Mouse (Mus musculus): ENCODE data around the gene Rarres2. TPM values are rescaled to one million over a fixed set of nuclear protein-coding genes. Genes with fewer than 3 reads are reported as not detected.

Rarres2 gene
- polyA plus RNA-seq, 1 experiment from 2014 or later = 45.3 TPM

GRCm38 (mm10) chr6:48538841-48539737, 33.5 kb downstream of the Rarres2 start:
- no peak for ATAC-seq (ENCODE audit: insufficient number of reproducible peaks, insufficient read depth, low FRiP score, low read depth)
- H3K27ac ChIP-seq (replicated peaks in 1 of 2; ENCODE audit: control insufficient read depth in 1 of 2, insufficient read depth in 1 of 2, low read depth in 2 of 2, low read length in 2 of 2) = no peak overlapping the region
- H3K4me1 ChIP-seq (ENCODE audit: control insufficient read depth in 2 of 2, insufficient read depth in 2 of 2, low read length in 2 of 2) = peaks cover 8 to 9% of the 10 kb centered on the region in 2 experiments; a peak in 3 of 4 replicates
- H3K4me2 ChIP-seq (ENCODE audit: low read length) = no peak overlapping the region
- 66% methylated on average over 4 of the region's 5 CpGs for WGBS
- no peaks in the 10 kb centered on the region for H3K9me3 ChIP-seq (ENCODE audit: control insufficient read depth, low read length)
- H3K36me3 ChIP-seq (ENCODE audit: control insufficient read depth, insufficient read depth, low read length) = no peaks in the 10 kb centered on the region
- H3K4me3 ChIP-seq (ENCODE audit: control insufficient read depth in 1 of 2, insufficient read depth in 1 of 2, low read depth in 1 of 2, low read length in 2 of 2) = no peak overlapping the region
- H3K27me3 ChIP-seq (ENCODE audit: control insufficient read depth, insufficient read depth, low read length) = no peaks in the 10 kb centered on the region
- H3K9ac ChIP-seq (ENCODE audit: low read length) = no peak overlapping the region

- ATAC-seq (ENCODE audit: insufficient number of reproducible peaks, insufficient read depth, low FRiP score, low read depth) = peak; percentile 49; the same call in 1 of the 2 replicates
- Histone ChIP-seq H3K4me3 (ENCODE audit: control insufficient read depth in 1 of 2, insufficient read depth in 1 of 2, low read depth in 1 of 2, low read length in 2 of 2) (peak within 1 kb of the TSS; percentile 37 to 40), H3K9ac (ENCODE audit: low read length) (peak within 1 kb of the TSS; percentile 68), H3K4me2 (ENCODE audit: low read length) (peak within 1 kb of the TSS; percentile 78), H3K27me3 (ENCODE audit: control insufficient read depth, insufficient read depth, low read length) (no peaks in the 10 kb centered on the region), H3K9me3 (ENCODE audit: control insufficient read depth, low read length) (no peaks in the 10 kb centered on the region), H3K36me3 (ENCODE audit: control insufficient read depth, insufficient read depth, low read length) (no peaks in the 10 kb centered on the region), H3K4me1 (ENCODE audit: control insufficient read depth in 2 of 2, insufficient read depth in 2 of 2, low read length in 2 of 2) (peaks cover 8 to 9% of the 10 kb centered on the region in 2 experiments; a peak in 3 of 4 replicates), H3K27ac (replicated peaks in 1 of 2; ENCODE audit: control insufficient read depth in 1 of 2, insufficient read depth in 1 of 2, low read depth in 2 of 2, low read length in 2 of 2) (no peak within 1 kb of the TSS)
- WGBS = 6% methylated on average over 38 of the region's 38 CpGs
Measured at GRCm38 (mm10) chr6:48537105-48537954, 35.3 kb downstream of the Rarres2 start, which contains the start of gene Atp6v0e2. TSS of gene Atp6v0e2 (plus strand) at chr6:48537615.

DNA sequence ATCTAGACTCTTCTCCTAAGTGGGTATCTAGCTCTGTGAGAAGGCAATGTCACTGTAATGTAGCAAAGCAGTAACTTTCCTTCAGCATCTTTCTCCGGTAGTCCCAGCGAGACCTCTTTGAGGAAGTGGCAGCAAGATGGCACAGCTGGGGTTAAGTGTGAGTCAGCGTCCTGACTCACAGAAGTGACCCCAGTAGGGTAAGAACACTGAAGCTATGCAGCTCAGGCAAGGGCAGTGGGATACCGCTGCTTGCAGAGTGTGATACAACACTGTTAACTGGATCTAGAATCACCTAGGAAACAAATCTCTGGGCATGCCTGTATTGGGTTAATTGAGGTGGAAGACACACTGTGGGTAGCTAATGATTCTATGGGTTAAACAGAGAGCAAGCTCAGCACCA, 36.5 kb downstream of the Rarres2 start:
- no peaks in the 10 kb centered on the region for H3K9me3 ChIP-seq (ENCODE audit: control insufficient read depth, low read length)
- H3K27ac ChIP-seq (replicated peaks in 1 of 2; ENCODE audit: control insufficient read depth in 1 of 2, insufficient read depth in 1 of 2, low read depth in 2 of 2, low read length in 2 of 2) = no peak overlapping the region
- no peaks in the 10 kb centered on the region for H3K27me3 ChIP-seq (ENCODE audit: control insufficient read depth, insufficient read depth, low read length)
- peaks cover 9 to 10% of the 10 kb centered on the region in 2 experiments; a peak in 3 of 4 replicates for H3K4me1 ChIP-seq (ENCODE audit: control insufficient read depth in 2 of 2, insufficient read depth in 2 of 2, low read length in 2 of 2)
- ATAC-seq (ENCODE audit: insufficient number of reproducible peaks, insufficient read depth, low FRiP score, low read depth) = no peak
- no peak overlapping the region for H3K4me3 ChIP-seq (ENCODE audit: control insufficient read depth in 1 of 2, insufficient read depth in 1 of 2, low read depth in 1 of 2, low read length in 2 of 2)
- H3K9ac ChIP-seq (ENCODE audit: low read length) = no peak overlapping the region
- no peak overlapping the region for H3K4me2 ChIP-seq (ENCODE audit: low read length)
- H3K36me3 ChIP-seq (ENCODE audit: control insufficient read depth, insufficient read depth, low read length) = no peaks in the 10 kb centered on the region
- 63% methylated on average over 4 of the region's 4 CpGs for WGBS

DNA sequence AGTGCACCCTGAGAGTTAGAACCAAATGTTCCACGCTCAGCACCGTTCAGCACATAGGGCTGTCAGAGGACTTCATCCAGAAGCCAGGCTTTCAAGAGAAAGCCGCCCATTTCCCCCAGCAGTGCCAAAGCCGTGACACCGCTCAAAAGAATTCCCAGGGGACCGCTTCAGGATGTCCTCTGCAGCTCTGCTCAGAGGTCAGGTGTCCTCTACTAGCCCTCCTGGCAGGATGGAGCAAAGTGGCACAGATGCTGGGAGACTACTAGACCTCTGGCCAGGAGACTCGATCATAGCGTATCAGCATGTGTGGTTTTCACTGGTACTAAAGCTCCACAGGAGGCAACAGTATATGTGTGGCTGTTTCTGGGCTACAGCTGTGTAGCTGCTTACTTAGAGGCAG, 37.7 kb downstream of the Rarres2 start:
- H3K4me1 ChIP-seq (ENCODE audit: control insufficient read depth in 2 of 2, insufficient read depth in 2 of 2, low read length in 2 of 2) = peaks cover 18 to 20% of the 10 kb centered on the region in 2 experiments
- H3K36me3 ChIP-seq (ENCODE audit: control insufficient read depth, insufficient read depth, low read length) = no peaks in the 10 kb centered on the region
- WGBS = 71% methylated on average over 8 of the region's 8 CpGs
- no peaks in the 10 kb centered on the region for H3K9me3 ChIP-seq (ENCODE audit: control insufficient read depth, low read length)
- no peak overlapping the region for H3K27ac ChIP-seq (replicated peaks in 1 of 2; ENCODE audit: control insufficient read depth in 1 of 2, insufficient read depth in 1 of 2, low read depth in 2 of 2, low read length in 2 of 2)
- no peak overlapping the region for H3K4me2 ChIP-seq (ENCODE audit: low read length)
- no peak overlapping the region for H3K4me3 ChIP-seq (ENCODE audit: control insufficient read depth in 1 of 2, insufficient read depth in 1 of 2, low read depth in 1 of 2, low read length in 2 of 2)
- no peak for ATAC-seq (ENCODE audit: insufficient number of reproducible peaks, insufficient read depth, low FRiP score, low read depth)
- H3K27me3 ChIP-seq (ENCODE audit: control insufficient read depth, insufficient read depth, low read length) = no peaks in the 10 kb centered on the region
- no peak overlapping the region for H3K9ac ChIP-seq (ENCODE audit: low read length)

GRCm38 (mm10) chr6:48533475-48533874, 39.1 kb downstream of the Rarres2 start:
- Histone ChIP-seq H3K4me1 (ENCODE audit: control insufficient read depth in 2 of 2, insufficient read depth in 2 of 2, low read length in 2 of 2) (peaks cover 18 to 21% of the 10 kb centered on the region in 2 experiments), H3K36me3 (ENCODE audit: control insufficient read depth, insufficient read depth, low read length) (0 out of 2 replicates have a peak, but pooled peaks cover 5% of the 10 kb centered on the region), H3K27ac (replicated peaks in 1 of 2; ENCODE audit: control insufficient read depth in 1 of 2, insufficient read depth in 1 of 2, low read depth in 2 of 2, low read length in 2 of 2) (no peak overlapping the region), H3K9ac (ENCODE audit: low read length) (no peak overlapping the region), H3K27me3 (ENCODE audit: control insufficient read depth, insufficient read depth, low read length) (no peaks in the 10 kb centered on the region), H3K4me2 (ENCODE audit: low read length) (no peak overlapping the region), H3K9me3 (ENCODE audit: control insufficient read depth, low read length) (no peaks in the 10 kb centered on the region), H3K4me3 (ENCODE audit: control insufficient read depth in 1 of 2, insufficient read depth in 1 of 2, low read depth in 1 of 2, low read length in 2 of 2) (no peak overlapping the region)
- no peak for ATAC-seq (ENCODE audit: insufficient number of reproducible peaks, insufficient read depth, low FRiP score, low read depth)
- WGBS = 82% methylated on average over 2 of the region's 2 CpGs

GRCm38 (mm10) chr6:48530862-48531261, 41.7 kb downstream of the Rarres2 start:
- Histone ChIP-seq H3K27me3 (ENCODE audit: control insufficient read depth, insufficient read depth, low read length) (no peaks in the 10 kb centered on the region), H3K9ac (ENCODE audit: low read length) (no peak overlapping the region), H3K27ac (replicated peaks in 1 of 2; ENCODE audit: control insufficient read depth in 1 of 2, insufficient read depth in 1 of 2, low read depth in 2 of 2, low read length in 2 of 2) (no peak overlapping the region), H3K9me3 (ENCODE audit: control insufficient read depth, low read length) (no peaks in the 10 kb centered on the region), H3K36me3 (ENCODE audit: control insufficient read depth, insufficient read depth, low read length) (0 out of 2 replicates have a peak, but pooled peaks cover 5% of the 10 kb centered on the region), H3K4me2 (ENCODE audit: low read length) (no peak overlapping the region), H3K4me1 (ENCODE audit: control insufficient read depth in 2 of 2, insufficient read depth in 2 of 2, low read length in 2 of 2) (peaks cover 9 to 16% of the 10 kb centered on the region in 2 experiments), H3K4me3 (ENCODE audit: control insufficient read depth in 1 of 2, insufficient read depth in 1 of 2, low read depth in 1 of 2, low read length in 2 of 2) (no peak overlapping the region)
- WGBS = 23% methylated on average over 2 of the region's 2 CpGs
- no peak for ATAC-seq (ENCODE audit: insufficient number of reproducible peaks, insufficient read depth, low FRiP score, low read depth)

- no peak for ATAC-seq (ENCODE audit: insufficient number of reproducible peaks, insufficient read depth, low FRiP score, low read depth)
- WGBS = 78% methylated on average over 16 of the region's 16 CpGs
- Histone ChIP-seq H3K9me3 (ENCODE audit: control insufficient read depth, low read length) (no peaks in the 10 kb centered on the region), H3K27me3 (ENCODE audit: control insufficient read depth, insufficient read depth, low read length) (no peaks in the 10 kb centered on the region), H3K36me3 (ENCODE audit: control insufficient read depth, insufficient read depth, low read length) (0 out of 2 replicates have a peak, but pooled peaks cover 5% of the 10 kb centered on the region), H3K4me1 (ENCODE audit: control insufficient read depth in 2 of 2, insufficient read depth in 2 of 2, low read length in 2 of 2) (peaks cover 9 to 16% of the 10 kb centered on the region in 2 experiments), H3K27ac (replicated peaks in 1 of 2; ENCODE audit: control insufficient read depth in 1 of 2, insufficient read depth in 1 of 2, low read depth in 2 of 2, low read length in 2 of 2) (no peak overlapping the region), H3K4me2 (ENCODE audit: low read length) (no peak overlapping the region), H3K4me3 (ENCODE audit: control insufficient read depth in 1 of 2, insufficient read depth in 1 of 2, low read depth in 1 of 2, low read length in 2 of 2) (no peak overlapping the region), H3K9ac (ENCODE audit: low read length) (no peak overlapping the region)
Measured at GRCm38 (mm10) chr6:48529871-48530440, 42.6 kb downstream of the Rarres2 start.

Measured in heart, embryonic 14.5 days (tissue).